8 mouse cellular contexts compared by ENCODE assay signal in genomic region chr10:99203577-99204487, GRCm38 (mm10). TPM values are rescaled to one million over a fixed set of nuclear protein-coding genes. Genes with fewer than 3 reads are reported as not detected.
DNase-seq lines count a peak whose midpoint lies in the region; ATAC-seq and TF ChIP-seq lines count a peak whose summit lies in the region.

No protein-coding gene starts in this region.

- H3K4me3 ChIP-seq in spleen, adult 2 months (ENCODE audit: extremely low read depth, insufficient read depth, insufficient read length): peak overlapping the region; percentile 57; the same call in 1 of the 2 replicates
- peak overlapping the region; percentile 23 for H3K4me3 ChIP-seq in forebrain, embryonic 12.5 days (replicated peaks)
- H3K4me3 ChIP-seq in hindbrain, embryonic 15.5 days: peak overlapping the region; percentile 21
- H3K4me3 ChIP-seq in liver, embryonic 14.5 days (ENCODE audit: insufficient read depth in 1 of 2, low read depth in 2 of 2, low read length in 2 of 2): peak overlapping the region; percentile 2 to 42
- H3K4me3 ChIP-seq in neural tube, embryonic 13.5 days: peak overlapping the region; percentile 27

- no peak for TF ChIP-seq CTCF in spleen, adult 2 months (IDR thresholded peaks at IDR 0.05; ENCODE audit: extremely low read depth, insufficient read depth, insufficient read length, insufficient replicate concordance)
- TF ChIP-seq CTCF in liver, embryonic 14.5 days (IDR thresholded peaks at IDR 0.05; ENCODE audit: low read depth): no peak

- H3K4me1 ChIP-seq in spleen, adult 2 months (ENCODE audit: control insufficient read depth, insufficient read depth, insufficient read length): peaks cover 7% of the 10 kb centered on the region; the same call in 1 of the 2 replicates
- H3K4me1 ChIP-seq in forebrain, embryonic 12.5 days: peaks cover 30% of the 10 kb centered on the region
- 0 out of 2 replicates have a peak, but pooled peaks cover 10% of the 10 kb centered on the region for H3K4me1 ChIP-seq in hindbrain, embryonic 15.5 days (replicated peaks)
- peaks cover 0 to 13% of the 10 kb centered on the region in 2 experiments; a peak in 2 of 4 replicates for H3K4me1 ChIP-seq in liver, embryonic 14.5 days (replicated peaks; ENCODE audit: control insufficient read depth in 2 of 2, insufficient read depth in 2 of 2, low read length in 1 of 2)
- H3K4me1 ChIP-seq in neural tube, embryonic 13.5 days (replicated peaks): peaks cover 28% of the 10 kb centered on the region

- peak; percentile 62; the same call in 1 of the 2 replicates for ATAC-seq in forebrain, embryonic 12.5 days (ENCODE audit: low FRiP score)
- peak; percentile 27; the same call in 1 of the 2 replicates for ATAC-seq in hindbrain, embryonic 15.5 days (ENCODE audit: low FRiP score, low read depth)
- ATAC-seq in liver, embryonic 14.5 days (ENCODE audit: insufficient read depth): peak; percentile 14
- ATAC-seq in neural tube, embryonic 13.5 days (ENCODE audit: low read depth): peak; percentile 64; the same call in 1 of the 2 replicates

- no peak for DNase-seq in spleen, adult 2 months (ENCODE audit: low read depth in 1 of 2, low spot score in 2 of 2)
- no peak for DNase-seq in spleen, postnatal 14 days (ENCODE audit: low spot score in 2 of 2)
- no peak for DNase-seq in liver, embryonic 14.5 days (ENCODE audit: low read depth in 3 of 3, low spot score in 3 of 3)
- DNase-seq in thymus, adult 18-20 months: no peak
- DNase-seq in frontal cortex, postnatal 10 days (ENCODE audit: low spot score in 2 of 2): no peak

- peak overlapping the region; percentile 41 for H3K9ac ChIP-seq in forebrain, embryonic 12.5 days
- H3K9ac ChIP-seq in hindbrain, embryonic 15.5 days: no peak overlapping the region
- H3K9ac ChIP-seq in liver, embryonic 14.5 days (replicated peaks): peak overlapping the region; percentile 25
- peak overlapping the region; percentile 60 for H3K9ac ChIP-seq in neural tube, embryonic 13.5 days

- no peaks in the 10 kb centered on the region for H3K9me3 ChIP-seq in forebrain, embryonic 12.5 days
- H3K9me3 ChIP-seq in hindbrain, embryonic 15.5 days: no peaks in the 10 kb centered on the region
- no peaks in the 10 kb centered on the region for H3K9me3 ChIP-seq in liver, embryonic 14.5 days (ENCODE audit: control insufficient read depth, low read length)
- no peaks in the 10 kb centered on the region for H3K9me3 ChIP-seq in neural tube, embryonic 13.5 days

- TF ChIP-seq EP300 in liver, embryonic 14.5 days (IDR thresholded peaks at IDR 0.05; ENCODE audit: low read depth): no peak

- H3K36me3 ChIP-seq in spleen, adult 2 months (ENCODE audit: control insufficient read depth, insufficient read depth, low read length): no peaks in the 10 kb centered on the region
- H3K36me3 ChIP-seq in forebrain, embryonic 12.5 days (replicated peaks): no peaks in the 10 kb centered on the region
- H3K36me3 ChIP-seq in hindbrain, embryonic 15.5 days: no peaks in the 10 kb centered on the region
- no peaks in the 10 kb centered on the region for H3K36me3 ChIP-seq in liver, embryonic 14.5 days (replicated peaks; ENCODE audit: control insufficient read depth, insufficient read depth, low read depth)
- H3K36me3 ChIP-seq in neural tube, embryonic 13.5 days: no peaks in the 10 kb centered on the region

- no peaks in the 10 kb centered on the region for H3K27me3 ChIP-seq in spleen, adult 2 months (ENCODE audit: control insufficient read depth, insufficient read depth, low read length)
- no peaks in the 10 kb centered on the region for H3K27me3 ChIP-seq in forebrain, embryonic 12.5 days
- H3K27me3 ChIP-seq in hindbrain, embryonic 15.5 days: no peaks in the 10 kb centered on the region
- H3K27me3 ChIP-seq in liver, embryonic 14.5 days (ENCODE audit: control insufficient read depth, insufficient read depth, low read length): no peaks in the 10 kb centered on the region
- H3K27me3 ChIP-seq in neural tube, embryonic 13.5 days: no peaks in the 10 kb centered on the region

- TF ChIP-seq POLR2A in spleen, adult 2 months (IDR thresholded peaks at IDR 0.05; ENCODE audit: low read depth, low read length): no peak

- H3K4me2 ChIP-seq in forebrain, embryonic 12.5 days: peak overlapping the region; percentile 54
- H3K4me2 ChIP-seq in hindbrain, embryonic 15.5 days: peak overlapping the region; percentile 49
- H3K4me2 ChIP-seq in liver, embryonic 14.5 days (ENCODE audit: low read depth): peak overlapping the region; percentile 69
- H3K4me2 ChIP-seq in neural tube, embryonic 13.5 days: peak overlapping the region; percentile 58

- H3K27ac ChIP-seq in spleen, adult 2 months (ENCODE audit: insufficient read depth, low read length): peak overlapping the region; percentile 64; the same call in 1 of the 2 replicates
- H3K27ac ChIP-seq in forebrain, embryonic 12.5 days: peak overlapping the region; percentile 65; the same call in 1 of the 2 replicates
- 0 out of 2 replicates have a peak overlapping the region, but pooled peaks have one; percentile 18 for H3K27ac ChIP-seq in hindbrain, embryonic 15.5 days (replicated peaks)
- no peak overlapping the region for H3K27ac ChIP-seq in liver, embryonic 14.5 days
- no peak overlapping the region for H3K27ac ChIP-seq in neural tube, embryonic 13.5 days (replicated peaks)

- WGBS in spleen, adult 2 months: 21% methylated on average over 29 of the region's 29 CpGs
- 2% methylated on average over 29 of the region's 29 CpGs for WGBS in forebrain, embryonic 12.5 days
- WGBS in hindbrain, embryonic 15.5 days: 3% methylated on average over 29 of the region's 29 CpGs
- 5% methylated on average over 29 of the region's 29 CpGs for WGBS in liver, embryonic 14.5 days (ENCODE audit: insufficient replicate concordance)
- WGBS in neural tube, embryonic 13.5 days: 2% methylated on average over 29 of the region's 29 CpGs

RNA-seq across cellular contexts. Expression of gene Dusp6, which starts 59.2 kb away (rescaled TPM):
- 30.8 and 49.1 TPM in 2 replicates for polyA plus RNA-seq in spleen, adult 2 months (2012; rRNA removed)
- polyA plus RNA-seq in forebrain, embryonic 12.5 days (2016; fragmentation: Nextera tagmentation; extraction: Ambion mirVana): 37.1 and 40.0 TPM in 2 replicates
- 25.4 and 28.9 TPM in 2 replicates for polyA plus RNA-seq in hindbrain, embryonic 15.5 days (2015; fragmentation: Nextera tagmentation; extraction: Ambion mirVana)
- 6.5 and 8.3 TPM in 2 replicates for polyA plus RNA-seq in liver, embryonic 14.5 days (2012; rRNA removed)
- 9.5 and 10.3 TPM in 2 replicates for polyA plus RNA-seq in liver, embryonic 14.5 days (2014; fragmentation: Nextera tagmentation; extraction: Ambion mirVana)
- polyA plus RNA-seq in neural tube, embryonic 13.5 days (2015; fragmentation: Nextera tagmentation; extraction: Ambion mirVana): 23.4 and 29.9 TPM in 2 replicates

Comparison
In these comparisons a context has a peak if more than half of its experiments do, and no peak if none do; other contexts are left out.
1. H3K27ac ChIP-seq: peak in spleen, adult 2 months (single experiment), forebrain, embryonic 12.5 days (single experiment) and hindbrain, embryonic 15.5 days (single experiment); none in liver, embryonic 14.5 days (single experiment) and neural tube, embryonic 13.5 days (single experiment).
2. ATAC-seq: peak in every context shown above with its lines; median percentile 64 in neural tube, embryonic 13.5 days; 62 in forebrain, embryonic 12.5 days; 27 in hindbrain, embryonic 15.5 days; 14 in liver, embryonic 14.5 days.
3. Peak in every context shown above with its lines, with median percentiles within 50 percentile points of each other: H3K4me3 ChIP-seq and H3K4me2 ChIP-seq.